Mouse (Mus musculus): Measurements from ENCODE around the gene Tmem209.

The Tmem209 gene

GRCm38 (mm10) chr6:30509265-30510239 lies at the start of gene Tmem209, which contains the start of gene Ssmem1:
Tmem209 (minus strand) TSS chr6:30509783.
Ssmem1 (plus strand) TSS chr6:30509849.
- peak; percentile 96 for DNase-seq (ENCODE audit: low read depth, low spot score)

DNA sequence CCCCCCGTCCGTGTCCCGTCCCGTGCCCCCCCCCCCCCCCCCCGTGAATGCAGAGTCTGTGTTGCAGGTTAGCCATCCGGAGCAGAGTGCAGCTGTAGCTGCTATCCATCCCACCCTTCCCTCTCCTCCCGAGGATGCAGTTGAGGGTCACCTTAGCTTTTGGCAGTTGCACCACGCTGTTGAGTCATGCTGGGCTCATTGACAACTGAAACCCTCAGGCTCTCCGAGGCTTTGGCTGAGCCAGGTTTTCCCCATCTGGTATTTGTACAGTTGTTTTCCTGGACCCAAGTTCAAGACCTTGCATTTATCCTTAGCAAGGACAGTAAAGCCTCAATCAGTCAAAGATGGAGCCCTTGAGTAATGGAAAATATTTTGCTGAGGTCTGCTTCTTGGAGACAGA lies 46.5 kb upstream of the Tmem209 start:
- DNase-seq (ENCODE audit: low read depth, low spot score), result no peak

- no peak for DNase-seq (ENCODE audit: low read depth, low spot score)
These were observed 45.1 kb upstream of the Tmem209 start for GRCm38 (mm10) chr6:30554621-30555170.

DNA sequence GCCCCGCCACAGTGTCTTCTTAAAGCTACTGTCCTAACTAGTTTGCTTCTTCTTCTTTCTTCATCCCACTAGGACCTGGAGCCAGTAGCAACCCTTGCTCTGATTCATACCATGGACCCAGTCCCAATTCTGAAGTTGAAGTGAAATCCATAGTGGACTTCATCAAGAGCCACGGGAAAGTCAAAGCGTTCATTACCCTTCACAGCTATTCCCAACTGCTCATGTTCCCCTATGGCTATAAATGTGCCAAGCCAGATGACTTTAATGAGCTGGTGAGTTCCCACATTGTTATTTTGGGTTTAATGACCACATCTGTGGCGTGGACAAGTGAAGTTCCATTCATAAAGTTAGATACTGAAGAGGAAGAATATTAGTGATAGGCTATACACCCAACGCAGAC lies 44.5 kb upstream of the Tmem209 start:
- no peak for DNase-seq (ENCODE audit: low read depth, low spot score)

DNA sequence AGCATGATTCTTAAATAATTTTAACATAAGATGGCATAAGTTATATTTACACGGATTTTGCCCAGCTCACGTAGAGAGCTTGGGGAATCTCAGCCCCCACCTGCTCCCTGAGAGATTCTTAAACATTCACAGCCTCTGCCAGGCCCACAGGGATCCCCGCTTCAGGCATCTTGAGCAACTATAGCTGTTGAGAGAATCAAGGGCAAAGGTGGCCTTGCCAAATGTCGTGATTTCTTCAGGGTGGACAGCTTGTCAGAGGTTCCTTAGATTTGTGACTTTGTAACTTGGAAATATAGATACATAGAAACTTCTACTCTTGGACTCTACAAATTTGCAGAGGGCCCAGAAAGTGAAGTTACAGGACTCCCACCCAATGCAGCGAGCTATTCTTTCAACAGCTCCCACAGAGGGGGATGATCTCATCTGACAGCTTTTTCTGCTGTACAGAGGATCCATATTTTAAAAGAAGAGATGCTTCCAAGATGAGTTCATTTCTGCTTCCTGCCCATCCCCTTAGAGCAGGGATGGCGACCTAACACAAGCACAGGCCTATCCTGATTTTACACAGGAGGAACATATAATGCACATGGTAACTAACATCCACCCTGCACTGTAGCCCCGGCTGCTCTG lies 43.9 kb upstream of the Tmem209 start:
- no peak for DNase-seq (ENCODE audit: low read depth, low spot score)

DNA sequence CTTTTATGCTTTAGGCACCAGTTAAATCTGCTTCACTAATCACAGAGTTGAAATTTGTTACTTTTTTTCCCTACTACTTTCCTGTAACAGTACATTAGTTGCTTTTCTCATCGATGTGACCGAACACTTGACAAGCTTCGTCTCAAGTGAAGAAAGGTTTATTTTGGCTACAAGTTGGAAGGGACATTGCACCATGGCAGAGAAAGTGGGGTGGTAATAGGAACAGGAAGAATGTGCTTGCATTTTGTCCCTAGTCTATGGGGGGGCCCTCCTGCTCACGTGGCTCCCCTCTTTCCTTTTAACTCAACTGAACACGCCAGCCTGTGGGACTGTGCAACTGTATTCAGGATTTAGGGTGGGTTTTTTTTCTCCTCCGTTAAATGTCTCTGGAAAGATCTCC lies 43.0 kb upstream of the Tmem209 start:
- DNase-seq (ENCODE audit: low read depth, low spot score), result no peak

DNA sequence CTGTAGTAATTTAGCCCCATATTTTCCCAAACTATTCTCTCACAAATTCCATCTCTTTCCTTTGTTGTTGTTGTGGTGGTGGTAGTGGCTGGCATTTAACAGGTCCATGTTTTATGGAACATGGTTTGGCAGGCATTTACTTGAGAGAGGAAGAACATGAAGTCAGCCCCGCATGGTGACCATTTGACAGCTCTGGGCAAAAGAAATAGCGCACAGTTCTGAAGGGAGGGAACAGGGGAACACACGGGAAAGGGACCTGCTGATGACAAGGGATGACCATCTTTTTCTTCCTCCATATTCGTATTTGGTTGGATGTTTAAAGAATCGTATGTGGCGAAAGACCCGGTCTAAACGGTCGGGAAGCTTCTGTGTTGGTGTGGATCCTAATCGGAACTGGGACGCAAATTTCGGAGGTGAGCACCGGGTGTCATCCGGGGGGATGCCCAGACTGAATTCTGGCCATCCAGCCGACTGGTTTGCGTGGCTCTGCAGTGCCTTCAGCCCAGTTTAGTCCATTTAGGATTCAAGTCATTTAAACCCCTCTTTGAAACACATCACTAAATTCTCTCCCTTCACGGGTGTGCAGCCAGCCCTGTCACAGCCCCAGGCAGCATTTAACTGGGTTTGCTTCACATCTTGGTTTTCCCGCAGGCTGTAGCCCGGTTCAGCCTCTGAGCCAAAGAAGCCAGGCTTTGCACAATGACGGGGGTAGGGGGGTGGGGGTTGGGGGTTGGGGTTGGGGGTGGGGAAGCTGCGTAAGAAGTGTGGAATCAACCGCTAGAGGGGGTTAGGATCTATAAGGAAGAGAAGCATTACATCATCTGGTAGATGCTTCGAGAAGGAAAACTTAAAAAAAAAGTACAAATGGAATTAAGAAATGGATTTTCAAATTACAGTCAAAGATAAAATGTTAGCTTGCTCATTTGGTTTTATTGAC lies 42.3 kb upstream of the Tmem209 start:
- DNase-seq (ENCODE audit: low read depth, low spot score), result no peak

DNA sequence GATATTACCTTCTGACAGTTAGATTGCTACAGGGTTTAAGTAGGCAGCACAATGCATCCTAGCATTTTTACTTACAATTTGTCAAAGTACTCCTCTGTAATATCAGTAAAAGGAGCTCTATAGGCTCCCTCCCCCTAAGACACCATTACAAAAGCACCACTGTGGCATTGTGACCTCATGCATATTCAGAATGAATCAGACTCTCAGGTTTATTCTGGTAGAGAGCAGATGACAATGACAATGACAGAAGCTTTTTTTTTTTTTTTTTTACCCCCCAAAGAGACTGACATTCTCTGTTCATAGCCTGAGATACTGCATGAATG lies 41.6 kb upstream of the Tmem209 start:
- DNase-seq (ENCODE audit: low read depth, low spot score), result no peak

DNA sequence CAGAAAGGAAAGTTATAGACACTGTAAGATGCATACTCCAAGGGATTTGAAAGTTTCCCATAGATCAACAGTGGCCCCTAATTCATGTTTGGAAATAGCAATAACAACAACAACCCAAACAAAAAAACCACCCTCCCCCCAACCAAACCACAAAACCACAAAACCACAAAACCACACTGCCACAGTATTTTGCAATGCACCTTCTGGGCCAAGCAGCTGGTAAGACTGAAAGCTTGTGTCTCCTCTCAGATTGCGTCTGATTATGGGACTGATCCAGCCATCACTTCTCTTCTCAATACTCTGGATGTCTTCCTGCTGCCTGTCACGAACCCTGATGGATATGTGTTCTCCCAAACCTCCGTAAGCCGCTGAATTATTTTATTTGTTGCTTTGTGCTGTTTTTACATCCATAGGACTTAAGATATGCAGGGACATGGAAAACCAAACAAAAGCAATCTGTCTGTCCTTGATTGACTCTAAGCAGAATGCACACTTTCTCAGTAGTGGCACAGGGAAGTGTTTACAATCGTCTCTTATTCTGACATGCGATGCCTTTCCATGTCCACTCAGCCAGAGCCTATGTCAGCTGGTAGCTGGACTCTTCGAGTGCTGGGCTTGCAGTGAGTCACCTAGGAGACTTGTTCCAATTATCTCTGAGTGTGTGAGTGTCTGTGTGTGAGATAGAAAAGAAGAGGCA lies 41.1 kb upstream of the Tmem209 start:
- no peak for DNase-seq (ENCODE audit: low read depth, low spot score)

DNA sequence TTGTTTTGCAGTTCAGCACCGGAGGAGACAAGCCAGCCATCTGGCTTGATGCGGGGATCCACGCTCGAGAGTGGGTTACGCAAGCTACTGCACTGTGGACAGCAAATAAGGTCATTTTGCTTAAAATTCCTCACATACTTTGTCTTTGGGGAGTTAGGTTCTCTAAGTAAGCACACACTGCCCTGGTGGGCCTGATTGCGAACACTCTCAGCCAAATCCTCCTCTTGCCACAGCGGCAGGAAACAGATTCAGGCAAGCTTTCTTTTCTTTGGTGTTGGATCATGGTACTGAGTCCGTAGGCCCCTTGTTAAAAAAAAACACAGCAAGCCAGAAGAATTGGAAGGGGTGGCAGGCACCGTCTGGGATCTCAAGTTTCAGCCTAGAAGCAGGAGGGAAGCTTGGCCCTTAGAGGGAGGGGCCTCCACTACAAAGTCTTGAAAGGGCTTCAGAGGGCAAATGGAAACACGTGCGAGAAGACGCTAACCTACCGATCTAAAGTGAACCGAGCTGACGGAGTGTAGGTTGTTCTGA lies 39.7 kb upstream of the Tmem209 start:
- no peak for DNase-seq (ENCODE audit: low read depth, low spot score)

DNA sequence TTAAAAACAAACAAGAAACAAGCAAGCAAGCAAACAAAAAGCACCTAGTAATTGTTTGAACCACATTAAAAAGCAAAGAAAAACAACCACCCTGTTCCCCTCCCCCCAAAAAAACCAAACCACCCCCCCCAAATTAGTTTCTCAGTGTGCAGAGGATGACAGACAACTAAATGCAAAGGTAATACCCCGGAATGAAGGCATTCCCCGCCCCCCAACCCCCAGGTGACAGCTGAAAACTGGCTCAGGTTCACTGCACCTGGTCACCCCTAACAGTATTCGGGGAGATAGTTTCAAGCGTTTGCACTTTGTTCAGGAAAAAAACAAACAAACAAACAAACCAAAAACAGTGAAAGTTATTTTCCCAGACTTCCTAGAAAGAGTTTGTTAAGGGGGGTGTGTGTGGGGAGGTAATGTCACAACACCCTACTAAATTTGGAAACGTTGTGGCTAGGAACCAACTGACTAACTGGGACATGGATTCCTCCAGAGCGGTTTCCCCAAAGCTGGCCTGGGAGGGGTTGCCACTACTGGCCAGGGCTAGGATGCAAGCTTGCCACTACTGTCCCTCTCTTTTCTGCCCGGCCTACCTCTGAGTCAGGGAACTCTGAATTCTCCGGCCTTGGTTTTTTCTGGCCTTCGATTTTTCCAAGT lies 38.2 kb upstream of the Tmem209 start:
- no peak for DNase-seq (ENCODE audit: low read depth, low spot score)

- DNase-seq (ENCODE audit: low read depth, low spot score), result no peak
These were observed 37.7 kb upstream of the Tmem209 start for GRCm38 (mm10) chr6:30547274-30547645.

DNA sequence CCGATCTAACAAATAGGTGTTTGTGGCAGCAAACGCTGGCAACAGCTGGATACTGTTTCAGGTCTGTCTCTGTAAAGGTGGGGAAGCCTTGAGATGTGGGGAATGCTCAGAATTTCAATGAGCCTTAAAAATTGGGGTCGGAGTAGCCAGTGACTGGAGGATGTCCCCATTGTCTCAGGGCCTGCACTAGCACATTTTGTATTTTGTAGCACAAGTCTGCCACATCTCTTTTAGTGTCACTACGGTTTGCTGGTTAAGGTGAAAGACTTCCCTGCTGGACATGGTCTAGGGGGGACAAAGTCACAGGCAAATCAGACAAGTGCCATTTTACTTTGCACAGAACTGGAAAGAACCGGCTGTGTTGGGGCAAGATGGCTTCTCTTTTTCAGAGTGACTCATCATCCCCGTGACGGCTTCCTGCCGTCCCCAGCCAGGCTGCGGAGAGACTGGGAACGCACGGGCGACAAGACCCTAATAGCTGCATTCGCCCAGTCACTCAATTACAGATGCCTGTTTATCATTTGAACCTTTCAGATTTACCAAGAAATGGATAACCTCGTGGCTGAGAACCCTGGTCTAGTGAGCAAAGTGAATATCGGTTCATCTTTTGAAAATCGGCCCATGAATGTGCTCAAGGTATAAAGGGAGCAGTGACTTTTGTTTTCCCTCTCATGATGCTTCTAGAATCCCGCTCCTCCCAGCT lies 37.1 kb upstream of the Tmem209 start:
- no peak for DNase-seq (ENCODE audit: low read depth, low spot score)

DNA sequence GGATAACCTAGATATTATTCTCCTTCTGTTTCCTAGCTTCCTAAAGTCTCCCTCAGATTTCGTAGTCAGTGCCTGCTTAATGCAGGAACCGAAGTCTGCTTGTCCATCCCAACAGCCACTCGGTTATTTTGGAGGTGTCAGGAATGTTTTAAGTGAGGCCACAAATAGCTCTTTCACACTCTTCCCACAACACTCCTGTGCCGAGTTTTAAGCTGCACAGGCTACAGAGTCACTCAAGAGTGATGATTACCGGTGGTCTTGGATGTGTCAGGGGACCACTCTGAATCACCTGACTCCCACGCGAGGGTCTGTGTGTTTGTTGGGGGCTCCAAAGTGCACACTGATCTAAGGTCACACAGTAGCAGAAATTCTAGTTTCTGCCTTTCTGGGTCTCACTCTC lies 36.1 kb upstream of the Tmem209 start:
- DNase-seq (ENCODE audit: low read depth, low spot score), result no peak

DNA sequence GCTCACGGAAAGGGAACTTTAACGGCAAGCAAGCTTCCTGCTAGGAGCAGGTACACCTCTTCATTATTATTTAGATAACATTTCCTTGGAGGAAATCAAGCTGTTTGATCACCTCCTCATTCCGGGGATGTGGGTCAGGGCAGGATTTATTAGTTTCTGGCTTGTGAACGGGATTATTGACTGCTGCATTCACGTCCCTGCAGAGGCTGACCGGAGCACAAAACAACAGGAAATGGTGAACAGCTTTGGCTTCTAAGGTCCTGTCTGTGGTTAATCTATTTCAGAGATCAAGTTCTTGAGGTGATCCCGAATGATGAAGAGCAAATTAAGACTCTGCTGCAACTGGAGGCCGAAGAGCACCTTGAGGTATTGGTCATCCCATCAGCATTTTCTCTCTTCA lies 34.3 kb upstream of the Tmem209 start:
- no peak for DNase-seq (ENCODE audit: low read depth, low spot score)

DNA sequence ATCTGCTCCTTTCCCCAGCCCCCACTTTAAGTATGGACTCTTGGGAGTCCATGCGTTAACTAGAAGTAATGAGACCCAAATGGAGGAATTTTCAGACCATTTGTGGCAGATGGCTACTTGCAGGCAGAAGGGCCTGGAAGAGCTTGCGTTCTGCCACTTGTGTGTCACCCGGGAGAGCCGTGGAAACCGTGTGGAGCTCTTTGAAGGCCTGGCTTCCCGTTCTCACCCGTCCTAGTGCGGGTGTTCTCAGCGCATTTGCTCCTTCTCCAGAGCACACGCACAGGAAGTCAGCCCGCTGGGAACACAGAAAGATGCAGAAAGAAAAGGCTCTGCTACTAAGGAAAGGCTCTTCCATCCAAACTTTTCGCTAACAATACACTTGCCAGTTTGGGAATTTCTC lies 33.5 kb upstream of the Tmem209 start:
- DNase-seq (ENCODE audit: low read depth, low spot score), result no peak

DNA sequence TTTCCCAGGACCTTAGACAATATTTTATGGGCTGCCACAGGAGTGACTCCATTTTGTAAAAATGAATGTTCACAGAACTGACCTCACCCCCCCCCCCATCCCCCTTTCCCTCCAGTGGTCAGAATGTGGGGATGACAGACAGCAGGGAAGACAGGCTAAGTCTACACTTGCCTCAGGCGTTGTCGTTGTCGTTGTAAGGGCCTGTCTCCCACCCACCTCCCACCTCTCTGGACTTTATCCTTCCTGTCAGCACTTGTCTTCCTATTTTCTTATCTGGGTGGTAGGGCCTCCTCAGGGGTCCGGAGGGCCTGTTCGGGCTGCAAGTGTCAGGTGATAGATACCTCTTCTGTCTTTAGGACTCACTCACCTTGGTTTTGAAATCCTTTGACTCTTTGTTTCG lies 32.7 kb upstream of the Tmem209 start:
- DNase-seq (ENCODE audit: low read depth, low spot score), result no peak

DNA sequence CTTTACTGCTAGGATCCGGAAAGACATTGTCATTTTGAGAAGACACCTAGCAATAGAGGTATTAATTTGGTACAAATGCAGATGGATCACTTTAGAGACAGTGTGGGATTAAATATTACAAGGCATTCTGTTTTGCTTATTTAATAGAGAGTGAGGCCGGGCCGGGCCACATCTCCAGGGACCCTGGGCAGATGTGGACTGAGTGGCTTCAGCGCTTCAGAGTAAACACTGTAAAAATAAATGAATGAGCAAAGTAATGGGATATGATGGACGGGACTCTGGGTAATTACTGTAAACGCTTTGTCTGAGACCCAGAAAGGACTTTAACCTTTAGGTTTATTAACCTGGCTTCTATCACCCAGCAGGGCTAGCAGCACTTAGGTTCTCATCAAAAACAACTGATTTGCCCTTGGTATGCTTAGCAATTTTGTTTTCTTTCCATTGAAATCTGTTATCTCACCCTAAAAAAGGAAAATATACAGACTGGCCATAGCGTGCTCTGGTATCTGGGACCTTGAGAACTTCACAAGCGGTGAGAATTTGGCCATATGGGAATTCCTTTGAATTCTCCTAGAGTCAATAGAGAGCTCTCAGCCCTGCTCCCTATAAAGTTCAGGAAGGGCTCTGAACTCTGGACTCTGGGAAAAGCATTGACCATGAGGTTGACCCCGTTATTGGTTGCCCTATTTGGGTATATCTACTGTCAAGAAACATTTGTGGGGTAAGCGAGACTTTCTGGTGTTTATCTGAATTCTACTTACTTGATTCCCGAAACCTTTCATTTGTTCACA lies 31.6 kb upstream of the Tmem209 start, which contains the start of gene Cpa2:
Gene Cpa2, plus strand, starts transcription at position 574 of the 791 bp plus-strand sequence.
- DNase-seq (ENCODE audit: low read depth, low spot score), result no peak

GRCm38 (mm10) chr6:30538800-30539199 lies 29.2 kb upstream of the Tmem209 start:
- no peak for DNase-seq (ENCODE audit: low read depth, low spot score)
